Mouse (Mus musculus): ENCODE results near the gene Rnf126. TPM values are rescaled to one million over a fixed set of nuclear protein-coding genes. Genes with fewer than 3 reads are reported as not detected.
"Not testable (repeated sequence)": the region's sequence is repeated elsewhere in the genome, so short reads cannot be mapped to it uniquely, and the experiment has no call there.

Gene Rnf126
- polyA plus RNA-seq, 1 experiment: 122 TPM

- Histone ChIP-seq H3K4me3 (ENCODE audit: extremely low read depth, insufficient read depth, insufficient read length) (peak overlapping the region; percentile 78), H3K27me3 (ENCODE audit: control insufficient read depth, insufficient read depth, low read length) (no peaks in the 10 kb centered on the region), H3K36me3 (ENCODE audit: control insufficient read depth, insufficient read depth, low read length) (peaks cover 12% of the 10 kb centered on the region), H3K27ac (ENCODE audit: insufficient read depth, low read length) (peak overlapping the region; percentile 70), H3K4me1 (ENCODE audit: control insufficient read depth, insufficient read depth, insufficient read length) (peaks cover 12% of the 10 kb centered on the region; the same call in 1 of the 2 replicates)
- no peak for DNase-seq (ENCODE audit: low read depth in 1 of 2, low spot score in 2 of 2)
- WGBS: 9% methylated on average over 16 of the region's 16 CpGs
- no peak for TF ChIP-seq CTCF (IDR thresholded peaks at IDR 0.05; ENCODE audit: extremely low read depth, insufficient read depth, insufficient read length, insufficient replicate concordance)
- TF ChIP-seq POLR2A (IDR thresholded peaks at IDR 0.05; ENCODE audit: low read depth, low read length): no peak
Observed at GRCm38 (mm10) chr10:79766001-79766507, 698 bp downstream of the Rnf126 start.

DNA sequence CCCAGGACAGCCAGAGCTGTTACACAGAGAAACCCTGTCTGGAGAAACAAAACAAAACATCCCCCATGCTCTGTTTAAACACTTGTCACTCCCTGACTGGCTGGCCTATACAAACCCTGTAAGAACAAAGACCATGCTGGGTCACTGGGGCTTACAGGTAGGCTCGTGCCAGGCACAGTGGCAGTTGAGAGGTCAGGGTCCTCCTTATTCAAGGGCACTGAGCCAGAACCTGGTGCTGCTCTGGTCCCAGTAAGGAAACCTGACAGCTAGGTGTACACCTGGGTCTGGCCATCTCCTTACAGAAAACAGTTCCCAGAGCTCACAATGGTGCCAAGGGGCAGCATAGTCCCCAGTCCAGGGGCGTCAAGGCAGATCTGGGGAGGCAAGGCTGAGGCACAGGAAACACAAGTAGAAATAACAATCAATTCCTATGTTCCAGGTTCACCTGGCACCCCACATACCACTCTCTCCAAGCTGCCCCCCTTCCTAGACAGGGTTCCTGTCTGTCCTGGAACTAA lies 1.5 kb downstream of the Rnf126 start:
- Histone ChIP-seq H3K27me3 (ENCODE audit: control insufficient read depth, insufficient read depth, low read length) (no peaks in the 10 kb centered on the region), H3K4me3 (ENCODE audit: extremely low read depth, insufficient read depth, insufficient read length) (no peak overlapping the region), H3K4me1 (ENCODE audit: control insufficient read depth, insufficient read depth, insufficient read length) (peaks cover 12% of the 10 kb centered on the region; the same call in 1 of the 2 replicates), H3K36me3 (ENCODE audit: control insufficient read depth, insufficient read depth, low read length) (peaks cover 18% of the 10 kb centered on the region), H3K27ac (ENCODE audit: insufficient read depth, low read length) (no peak overlapping the region)
- TF ChIP-seq POLR2A (IDR thresholded peaks at IDR 0.05; ENCODE audit: low read depth, low read length) (no peak), CTCF (IDR thresholded peaks at IDR 0.05; ENCODE audit: extremely low read depth, insufficient read depth, insufficient read length, insufficient replicate concordance) (no peak)
- no peak for DNase-seq (ENCODE audit: low read depth in 1 of 2, low spot score in 2 of 2)
- WGBS: 69% methylated on average over 2 of the region's 2 CpGs

- H3K36me3 ChIP-seq (ENCODE audit: control insufficient read depth, insufficient read depth, low read length): peaks cover 20% of the 10 kb centered on the region
- H3K27me3 ChIP-seq (ENCODE audit: control insufficient read depth, insufficient read depth, low read length): no peaks in the 10 kb centered on the region
- H3K4me3 ChIP-seq (ENCODE audit: extremely low read depth, insufficient read depth, insufficient read length): no peak overlapping the region
- WGBS: 70% methylated on average over 7 of the region's 7 CpGs
- no peak for TF ChIP-seq CTCF (IDR thresholded peaks at IDR 0.05; ENCODE audit: extremely low read depth, insufficient read depth, insufficient read length, insufficient replicate concordance)
- no peak for TF ChIP-seq POLR2A (IDR thresholded peaks at IDR 0.05; ENCODE audit: low read depth, low read length)
- no peak overlapping the region for H3K27ac ChIP-seq (ENCODE audit: insufficient read depth, low read length)
- DNase-seq (ENCODE audit: low read depth in 1 of 2, low spot score in 2 of 2): no peak
- H3K4me1 ChIP-seq (ENCODE audit: control insufficient read depth, insufficient read depth, insufficient read length): peaks cover 12% of the 10 kb centered on the region; the same call in 1 of the 2 replicates
Observed at GRCm38 (mm10) chr10:79764234-79764633, 2.5 kb downstream of the Rnf126 start.

DNA sequence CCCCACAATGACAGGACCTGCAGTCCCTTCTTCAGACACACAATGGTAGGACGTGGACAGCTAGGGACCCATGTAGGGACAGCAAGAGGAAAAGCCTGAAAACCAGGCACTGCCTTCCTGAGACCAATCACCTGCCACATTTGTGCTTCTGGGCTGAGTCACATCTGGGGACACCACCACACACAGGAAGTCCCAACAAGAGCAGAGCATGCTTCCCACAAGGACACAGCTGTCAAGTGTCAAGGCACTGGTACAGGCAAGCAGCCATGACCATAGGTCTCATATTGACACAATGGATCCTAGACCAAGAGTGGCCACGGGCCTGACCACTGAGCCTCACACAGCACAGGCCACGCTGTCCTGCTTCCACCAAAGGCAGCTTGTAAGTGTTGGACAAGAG lies 3.9 kb downstream of the Rnf126 start:
- no peak overlapping the region for H3K4me3 ChIP-seq (ENCODE audit: extremely low read depth, insufficient read depth, insufficient read length)
- H3K27me3 ChIP-seq (ENCODE audit: control insufficient read depth, insufficient read depth, low read length): no peaks in the 10 kb centered on the region
- WGBS: 86% methylated on average over 3 of the region's 3 CpGs
- peaks cover 28% of the 10 kb centered on the region for H3K36me3 ChIP-seq (ENCODE audit: control insufficient read depth, insufficient read depth, low read length)
- no peak for TF ChIP-seq CTCF (IDR thresholded peaks at IDR 0.05; ENCODE audit: extremely low read depth, insufficient read depth, insufficient read length, insufficient replicate concordance)
- no peak overlapping the region for H3K27ac ChIP-seq (ENCODE audit: insufficient read depth, low read length)
- H3K4me1 ChIP-seq (ENCODE audit: control insufficient read depth, insufficient read depth, insufficient read length): peaks cover 12% of the 10 kb centered on the region; the same call in 1 of the 2 replicates
- no peak for DNase-seq (ENCODE audit: low read depth in 1 of 2, low spot score in 2 of 2)

- 55% methylated on average over 11 of the region's 11 CpGs for WGBS
- Histone ChIP-seq H3K36me3 (ENCODE audit: control insufficient read depth, insufficient read depth, low read length) (peaks cover 31% of the 10 kb centered on the region), H3K27me3 (ENCODE audit: control insufficient read depth, insufficient read depth, low read length) (no peaks in the 10 kb centered on the region), H3K27ac (ENCODE audit: insufficient read depth, low read length) (no peak overlapping the region), H3K4me1 (ENCODE audit: control insufficient read depth, insufficient read depth, insufficient read length) (peaks cover 5% of the 10 kb centered on the region; the same call in 1 of the 2 replicates), H3K4me3 (ENCODE audit: extremely low read depth, insufficient read depth, insufficient read length) (no peak overlapping the region)
- DNase-seq (ENCODE audit: low read depth in 1 of 2, low spot score in 2 of 2): no peak
- TF ChIP-seq CTCF (IDR thresholded peaks at IDR 0.05; ENCODE audit: extremely low read depth, insufficient read depth, insufficient read length, insufficient replicate concordance) (no peak), POLR2A (IDR thresholded peaks at IDR 0.05; ENCODE audit: low read depth, low read length) (no peak)
Observed at GRCm38 (mm10) chr10:79760603-79761143, 6.1 kb downstream of the Rnf126 start.

DNA sequence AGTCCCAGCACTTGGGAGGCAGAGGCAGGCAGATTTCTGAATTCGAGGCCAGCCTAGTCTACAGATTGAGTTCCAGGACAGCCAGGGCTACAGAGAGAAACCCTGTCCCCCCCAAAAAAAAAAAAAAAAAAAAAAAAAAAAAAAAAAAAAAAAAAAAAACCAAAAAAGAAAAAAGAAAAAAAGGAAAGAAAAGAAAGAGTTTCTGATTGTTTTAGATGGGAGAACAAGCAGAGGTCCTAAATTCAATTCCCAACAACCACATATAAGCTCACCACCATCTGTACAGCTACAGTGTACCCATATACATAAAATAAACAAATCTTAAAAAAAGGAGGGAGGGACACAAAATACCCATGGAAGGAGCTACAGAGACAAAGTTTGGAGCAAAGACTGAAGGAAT lies 7.1 kb downstream of the Rnf126 start:
- not testable (repeated sequence) for H3K4me3 ChIP-seq (ENCODE audit: extremely low read depth, insufficient read depth, insufficient read length); H3K4me1 ChIP-seq (ENCODE audit: control insufficient read depth, insufficient read depth, insufficient read length); DNase-seq (ENCODE audit: low read depth in 1 of 2, low spot score in 2 of 2); H3K27me3 ChIP-seq (ENCODE audit: control insufficient read depth, insufficient read depth, low read length); H3K27ac ChIP-seq (ENCODE audit: insufficient read depth, low read length)
- H3K36me3 ChIP-seq (ENCODE audit: control insufficient read depth, insufficient read depth, low read length): peaks cover 31% of the 10 kb centered on the region
- WGBS: 90% methylated on average over 1 of the region's 1 CpGs

DNA sequence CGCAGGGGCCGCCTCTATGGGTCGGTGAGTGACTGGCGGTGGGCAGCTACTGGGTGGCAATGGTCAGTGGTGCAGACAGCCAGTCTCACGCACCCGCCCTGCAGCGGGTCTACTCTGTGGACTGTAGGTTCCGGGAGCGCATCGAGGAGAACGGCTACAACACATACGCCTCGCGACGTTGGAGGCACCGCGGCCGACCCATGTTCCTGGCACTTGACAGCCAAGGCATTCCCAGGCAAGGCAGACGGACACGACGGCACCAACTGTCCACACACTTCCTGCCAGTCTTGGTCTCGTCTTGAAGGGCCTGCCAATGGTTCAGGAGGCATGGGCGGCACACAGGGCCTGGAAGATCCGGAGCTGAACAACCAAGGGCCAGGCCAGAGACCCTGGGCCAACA lies 10.1 kb downstream of the Rnf126 start:
- Histone ChIP-seq H3K36me3 (ENCODE audit: control insufficient read depth, insufficient read depth, low read length) (peaks cover 25% of the 10 kb centered on the region), H3K27ac (ENCODE audit: insufficient read depth, low read length) (no peak overlapping the region), H3K4me1 (ENCODE audit: control insufficient read depth, insufficient read depth, insufficient read length) (peaks cover 6% of the 10 kb centered on the region), H3K4me3 (ENCODE audit: extremely low read depth, insufficient read depth, insufficient read length) (no peak overlapping the region), H3K27me3 (ENCODE audit: control insufficient read depth, insufficient read depth, low read length) (0 out of 2 replicates have a peak, but pooled peaks cover 1% of the 10 kb centered on the region)
- no peak for DNase-seq (ENCODE audit: low read depth in 1 of 2, low spot score in 2 of 2)
- no peak for TF ChIP-seq CTCF (IDR thresholded peaks at IDR 0.05; ENCODE audit: extremely low read depth, insufficient read depth, insufficient read length, insufficient replicate concordance)
- TF ChIP-seq POLR2A (IDR thresholded peaks at IDR 0.05; ENCODE audit: low read depth, low read length): no peak
- 94% methylated on average over 24 of the region's 24 CpGs for WGBS

All from spleen, adult 2 months (tissue).